22 mouse cellular contexts compared by ENCODE assay signal in genomic region chr13:56461460-56461859, GRCm38 (mm10). TPM values are rescaled to one million over a fixed set of nuclear protein-coding genes. Genes with fewer than 3 reads are reported as not detected.
"Had no signal": no experiment of that assay in that cellular context is flagged by ENCODE, and none has a peak within 500 bp of the region (broad histone marks: within the 10 kb centered on the region; RNA-seq: fewer than 3 reads in every experiment).

No protein-coding gene starts in this region.

- H3K36me3 ChIP-seq: limb, embryonic 12.5 days; liver, embryonic 12.5 days; lung, embryonic 15.5 days; midbrain, embryonic 12.5 days; stomach, embryonic 15.5 days had no signal

- H3K27me3 ChIP-seq: liver, embryonic 12.5 days; lung, embryonic 15.5 days; midbrain, embryonic 12.5 days; stomach, embryonic 15.5 days had no signal

- H3K9ac ChIP-seq: limb, embryonic 12.5 days; liver, embryonic 12.5 days; lung, embryonic 15.5 days; midbrain, embryonic 12.5 days; stomach, embryonic 15.5 days had no signal

- DNase-seq: layer of hippocampus, adult 9-11 months; lung, postnatal 14 days; right cerebral cortex, postnatal 14 days; thymus, adult 2 months; thymus, postnatal 25 days had no signal

- H3K9me3 ChIP-seq: limb, embryonic 12.5 days; liver, embryonic 12.5 days; lung, embryonic 15.5 days; midbrain, embryonic 12.5 days; stomach, embryonic 15.5 days had no signal

- ATAC-seq: hindbrain, embryonic 16.5 days; inflammation-experienced regulatory T-cells, adult 6 months; intestine, postnatal 0 days; liver, embryonic 12.5 days; midbrain, embryonic 16.5 days had no signal

- H3K4me3 ChIP-seq: limb, embryonic 12.5 days; liver, embryonic 12.5 days; lung, embryonic 15.5 days; megakaryocyte, embryonic 14.5 days; midbrain, embryonic 12.5 days; stomach, embryonic 15.5 days had no signal

- H3K27ac ChIP-seq: limb, embryonic 12.5 days; liver, embryonic 12.5 days; lung, embryonic 15.5 days; macrophage; midbrain, embryonic 12.5 days; stomach, embryonic 15.5 days had no signal

- H3K4me1 ChIP-seq: liver, embryonic 12.5 days; lung, embryonic 15.5 days; megakaryocyte, embryonic 14.5 days; midbrain, embryonic 12.5 days; stomach, embryonic 15.5 days had no signal

- H3K4me2 ChIP-seq: limb, embryonic 12.5 days; liver, embryonic 12.5 days; lung, embryonic 15.5 days; midbrain, embryonic 12.5 days; stomach, embryonic 15.5 days had no signal

RNA-seq across cellular contexts. Expression of gene Il9, which starts 20.6 kb away (rescaled TPM):
- total RNA-seq: layer of hippocampus, adult 18-20 months; left cerebral cortex, postnatal 36 days had no signal
- polyA plus RNA-seq: hindbrain, embryonic 16.5 days; inflammation-experienced regulatory T-cells, adult 6 months; intestine, postnatal 0 days; limb, embryonic 12.5 days; liver, embryonic 12.5 days; liver, embryonic 16.5 days; lung, embryonic 15.5 days; macrophage; midbrain, embryonic 12.5 days; midbrain, embryonic 16.5 days; neural tube, embryonic 14.5 days; spleen, adult 2 months; stomach, embryonic 15.5 days; urinary bladder, adult 2 months had no signal

RNA-seq across cellular contexts. Expression of gene Slc25a48, which starts 23.3 kb away (rescaled TPM):
- polyA plus RNA-seq: inflammation-experienced regulatory T-cells, adult 6 months; macrophage; midbrain, embryonic 12.5 days; midbrain, embryonic 16.5 days; neural tube, embryonic 14.5 days had no signal

RNA-seq across cellular contexts. Expression of gene Gm3045, which starts 35.1 kb away (rescaled TPM):
- total RNA-seq: layer of hippocampus, adult 18-20 months; left cerebral cortex, postnatal 36 days had no signal
- polyA plus RNA-seq: hindbrain, embryonic 16.5 days; inflammation-experienced regulatory T-cells, adult 6 months; intestine, postnatal 0 days; limb, embryonic 12.5 days; liver, embryonic 12.5 days; liver, embryonic 16.5 days; lung, embryonic 15.5 days; macrophage; midbrain, embryonic 12.5 days; midbrain, embryonic 16.5 days; neural tube, embryonic 14.5 days; spleen, adult 2 months; stomach, embryonic 15.5 days; thymus, adult 2 months had no signal
